Mouse (Mus musculus): ENCODE measurements around the gene Trit1. TPM values are rescaled to one million over a fixed set of nuclear protein-coding genes. Genes with fewer than 3 reads are reported as not detected.
A peak's percentile ranks its signal among the peaks of the same experiment; 100 is the strongest.
"Not testable (repeated sequence)": the region's sequence is repeated elsewhere in the genome, so short reads cannot be mapped to it uniquely, and the experiment has no call there.

Gene Trit1
- polyA plus RNA-seq, 1 experiment from 2014 or later, result 19.2 TPM

- Histone ChIP-seq H3K4me1 (no peaks in the 10 kb centered on the region; the same call in 1 of the 2 replicates), H3K27me3 (peaks cover 47% of the 10 kb centered on the region), H3K27ac (no peak overlapping the region), H3K4me3 (no peak overlapping the region), H3K4me2 (no peak overlapping the region), H3K36me3 (no peaks in the 10 kb centered on the region), H3K9ac (no peak overlapping the region), H3K9me3 (no peaks in the 10 kb centered on the region)
- no peak for ATAC-seq (ENCODE audit: borderline replicate concordance, extremely low read depth, low FRiP score, low TSS enrichment)
- 58% methylated on average over 3 of the region's 3 CpGs for WGBS
Measured at GRCm38 (mm10) chr4:122982537-122982936, 33.9 kb upstream of the Trit1 start.

DNA sequence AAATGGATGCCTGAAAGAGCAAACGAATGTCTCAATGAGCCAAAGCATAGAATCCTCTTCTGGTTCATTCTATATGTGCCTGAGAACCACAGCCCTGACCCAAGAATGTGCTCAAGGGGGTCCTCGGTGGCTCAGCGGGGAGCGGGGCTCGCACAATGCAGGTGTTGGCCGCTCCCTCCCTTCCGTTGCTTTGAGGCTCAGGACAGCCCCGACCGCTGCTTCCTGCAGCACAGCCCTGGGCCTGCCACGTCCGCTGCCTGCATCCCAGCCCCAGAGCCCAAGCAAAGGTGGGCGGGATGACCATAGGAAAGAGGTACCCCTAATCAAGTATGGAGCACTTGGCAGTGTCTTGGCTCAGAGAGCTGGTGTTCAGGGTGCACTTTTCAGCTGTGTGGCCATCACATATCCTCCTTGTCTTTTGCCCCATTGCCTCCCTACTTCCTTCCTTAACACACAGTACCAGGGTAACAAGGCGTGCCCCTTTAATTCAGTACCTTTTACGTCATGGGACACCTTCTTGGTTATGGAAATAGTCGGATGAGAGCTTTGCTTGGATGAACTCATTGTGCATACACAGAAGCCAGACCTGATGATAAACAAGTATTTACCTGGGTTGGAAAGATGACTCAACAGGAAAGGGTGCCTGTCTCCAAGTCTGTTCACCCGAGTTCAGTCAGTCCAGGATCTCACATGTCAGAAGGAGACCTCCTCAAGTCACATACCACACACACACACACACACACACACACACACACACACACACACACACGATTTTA, 32.7 kb upstream of the Trit1 start:
- ATAC-seq (ENCODE audit: borderline replicate concordance, extremely low read depth, low FRiP score, low TSS enrichment), result no peak
- H3K27me3 ChIP-seq, result peaks cover 48% of the 10 kb centered on the region
- no peak overlapping the region for H3K4me3 ChIP-seq
- 15% methylated on average over 17 of the region's 17 CpGs for WGBS
- H3K36me3 ChIP-seq, result no peaks in the 10 kb centered on the region
- no peak overlapping the region for H3K9ac ChIP-seq
- H3K9me3 ChIP-seq, result no peaks in the 10 kb centered on the region
- no peaks in the 10 kb centered on the region; the same call in 1 of the 2 replicates for H3K4me1 ChIP-seq
- H3K27ac ChIP-seq, result no peak overlapping the region
- H3K4me2 ChIP-seq, result peak overlapping the region; percentile 28; the same call in 1 of the 2 replicates

DNA sequence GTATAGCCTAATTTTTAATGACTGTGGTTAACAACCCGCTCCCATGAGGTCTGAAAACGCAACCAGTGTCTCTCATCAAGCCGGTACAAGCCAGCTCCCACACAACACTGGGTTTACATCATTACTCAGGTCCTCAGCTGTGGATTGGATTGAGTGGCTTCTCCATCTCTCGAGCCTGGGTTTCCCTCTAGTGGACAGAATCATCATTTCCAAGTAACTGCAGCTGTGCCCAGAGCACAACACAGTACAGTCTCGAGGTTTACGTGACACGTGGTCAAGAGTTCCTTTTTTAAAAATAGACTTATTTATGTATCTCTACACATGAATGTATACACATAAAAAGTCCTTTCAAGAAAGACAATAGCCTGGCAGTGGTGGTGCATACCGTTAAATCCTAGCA, 31.3 kb upstream of the Trit1 start:
- 31% methylated on average over 8 of the region's 8 CpGs for WGBS
- no peak overlapping the region for H3K9ac ChIP-seq
- H3K4me2 ChIP-seq, result no peak overlapping the region
- no peak overlapping the region for H3K4me3 ChIP-seq
- peak; percentile 85; the same call in 1 of the 2 replicates for ATAC-seq (ENCODE audit: borderline replicate concordance, extremely low read depth, low FRiP score, low TSS enrichment)
- peaks cover 43% of the 10 kb centered on the region for H3K27me3 ChIP-seq
- no peak overlapping the region for H3K27ac ChIP-seq
- H3K36me3 ChIP-seq, result no peaks in the 10 kb centered on the region
- H3K4me1 ChIP-seq, result no peaks in the 10 kb centered on the region; the same call in 1 of the 2 replicates
- no peaks in the 10 kb centered on the region for H3K9me3 ChIP-seq

DNA sequence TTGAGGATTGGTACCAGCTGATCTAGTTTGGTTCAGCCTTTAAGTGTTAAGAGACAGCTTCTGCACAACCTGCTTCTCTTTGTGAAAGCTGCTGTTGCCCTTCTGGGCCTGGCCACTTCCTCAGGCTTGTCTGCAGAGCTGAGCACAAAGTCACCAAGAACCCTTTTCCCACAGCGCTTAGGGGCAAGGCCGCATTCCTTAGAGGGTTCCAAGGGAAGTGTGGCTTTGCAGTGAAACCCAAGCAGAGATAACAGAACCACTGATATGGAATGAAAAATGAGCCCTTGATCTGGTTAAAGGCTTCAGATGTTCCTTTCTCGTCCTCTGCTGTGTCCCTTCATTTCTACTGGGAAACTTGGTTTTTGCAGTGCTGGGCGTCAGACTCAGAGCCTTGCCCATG, 29.0 kb upstream of the Trit1 start:
- 50% methylated on average over 4 of the region's 4 CpGs for WGBS
- Histone ChIP-seq H3K27ac (no peak overlapping the region), H3K27me3 (peaks cover 32% of the 10 kb centered on the region), H3K9ac (no peak overlapping the region), H3K9me3 (no peaks in the 10 kb centered on the region), H3K4me1 (no peaks in the 10 kb centered on the region; the same call in 1 of the 2 replicates), H3K36me3 (no peaks in the 10 kb centered on the region), H3K4me2 (no peak overlapping the region), H3K4me3 (no peak overlapping the region)
- no peak for ATAC-seq (ENCODE audit: borderline replicate concordance, extremely low read depth, low FRiP score, low TSS enrichment)

DNA sequence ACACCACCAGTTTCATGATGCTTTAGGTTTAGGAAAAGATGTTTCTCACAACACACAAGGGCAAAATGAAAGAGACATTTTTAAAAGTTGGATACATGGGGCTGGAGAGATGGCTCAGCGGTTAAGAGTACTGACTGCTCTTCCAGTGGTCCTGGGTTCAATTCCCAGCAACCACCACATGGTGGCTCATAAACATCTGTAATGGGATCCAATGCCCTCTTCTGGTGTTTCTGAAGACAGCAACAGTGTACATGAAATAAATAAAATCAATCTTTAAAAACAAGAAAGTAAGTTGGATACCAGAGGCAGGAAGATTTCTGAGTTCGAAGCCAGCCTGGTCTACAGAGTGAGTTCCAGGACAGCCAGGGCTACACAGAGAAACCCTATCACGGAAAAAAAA, 28.4 kb upstream of the Trit1 start:
- ATAC-seq (ENCODE audit: borderline replicate concordance, extremely low read depth, low FRiP score, low TSS enrichment); H3K4me1 ChIP-seq; H3K36me3 ChIP-seq; H3K27ac ChIP-seq; H3K9me3 ChIP-seq; H3K9ac ChIP-seq; H3K4me3 ChIP-seq; H3K4me2 ChIP-seq: not testable (repeated sequence)
- peaks cover 27% of the 10 kb centered on the region for H3K27me3 ChIP-seq
- 51% methylated on average over 3 of the region's 3 CpGs for WGBS

GRCm38 (mm10) chr4:122991177-122991576, 25.2 kb upstream of the Trit1 start:
- H3K27me3 ChIP-seq, result peaks cover 17% of the 10 kb centered on the region; the same call in 1 of the 2 replicates
- H3K9me3 ChIP-seq, result no peaks in the 10 kb centered on the region
- H3K4me1 ChIP-seq, result no peaks in the 10 kb centered on the region; the same call in 1 of the 2 replicates
- H3K27ac ChIP-seq, result no peak overlapping the region
- H3K36me3 ChIP-seq, result no peaks in the 10 kb centered on the region
- no peak for ATAC-seq (ENCODE audit: borderline replicate concordance, extremely low read depth, low FRiP score, low TSS enrichment)
- no peak overlapping the region for H3K4me2 ChIP-seq
- no peak overlapping the region for H3K9ac ChIP-seq
- 60% methylated on average over 1 of the region's 1 CpGs for WGBS
- H3K4me3 ChIP-seq, result no peak overlapping the region

GRCm38 (mm10) chr4:122992276-122992675, 24.1 kb upstream of the Trit1 start:
- Histone ChIP-seq H3K4me2 (no peak overlapping the region), H3K27me3 (peaks cover 25% of the 10 kb centered on the region), H3K27ac (no peak overlapping the region), H3K36me3 (no peaks in the 10 kb centered on the region), H3K9ac (no peak overlapping the region), H3K4me3 (no peak overlapping the region), H3K4me1 (peaks cover 8% of the 10 kb centered on the region), H3K9me3 (no peaks in the 10 kb centered on the region)
- WGBS, result 41% methylated on average over 3 of the region's 3 CpGs
- ATAC-seq (ENCODE audit: borderline replicate concordance, extremely low read depth, low FRiP score, low TSS enrichment), result no peak

DNA sequence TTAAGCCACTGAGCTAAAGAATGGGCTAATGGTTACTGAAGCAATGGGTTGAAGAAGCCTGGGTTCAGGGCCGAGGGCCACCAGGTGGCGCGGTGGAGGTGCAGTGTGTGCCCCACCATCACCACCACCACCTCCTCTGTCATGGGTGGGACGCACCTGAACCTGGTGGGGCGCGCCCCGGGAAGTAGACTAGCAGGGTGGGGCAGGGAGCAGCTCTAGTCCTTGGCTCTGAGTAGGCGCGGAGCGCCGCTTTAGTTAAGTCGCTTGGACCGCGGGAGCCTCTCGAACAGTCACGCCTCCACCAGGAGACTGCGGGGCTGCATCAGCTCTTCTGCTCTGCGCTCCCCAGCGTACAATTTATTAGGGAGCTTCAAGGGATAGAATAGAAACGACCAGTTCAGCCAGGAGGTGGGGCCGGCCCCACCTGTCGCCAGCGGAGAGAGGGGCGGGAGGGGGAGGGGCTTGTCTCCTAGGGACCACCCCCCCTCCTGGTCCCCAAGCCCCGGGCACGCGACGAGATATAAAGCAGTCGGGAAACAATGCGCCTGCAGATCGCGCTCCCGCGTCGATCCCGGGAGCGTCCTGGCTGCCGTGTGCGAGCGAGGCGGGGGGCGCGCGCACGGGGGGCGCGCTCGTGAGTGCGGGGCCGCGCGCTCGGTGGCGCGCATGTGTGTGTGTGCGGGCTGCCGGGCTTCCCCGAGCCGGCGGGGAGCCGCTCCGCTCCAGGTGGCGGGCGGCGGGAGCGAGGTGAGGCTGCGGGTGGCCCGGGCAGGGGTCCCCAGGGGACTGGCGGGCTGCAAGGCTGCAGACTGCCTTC, 20.8 kb upstream of the Trit1 start, which contains the start of gene Mycl:
TSS of gene Mycl (plus strand) at position 249 of the 817 bp plus-strand sequence.
- peak within 1 kb of the TSS; percentile 52 for H3K27ac ChIP-seq
- under 1% methylated on average over 68 of the region's 69 CpGs for WGBS
- H3K27me3 ChIP-seq, result peaks cover 51% of the 10 kb centered on the region
- peak within 1 kb of the TSS; percentile 98 for H3K4me2 ChIP-seq
- H3K4me3 ChIP-seq, result peak within 1 kb of the TSS; percentile 63
- peak; percentile 70 for ATAC-seq (ENCODE audit: borderline replicate concordance, extremely low read depth, low FRiP score, low TSS enrichment)
- peak within 1 kb of the TSS; percentile 62 for H3K9ac ChIP-seq
- H3K4me1 ChIP-seq, result peaks cover 8% of the 10 kb centered on the region
- no peaks in the 10 kb centered on the region for H3K9me3 ChIP-seq
- H3K36me3 ChIP-seq, result no peaks in the 10 kb centered on the region

GRCm38 (mm10) chr4:122996221-122996617, 20.2 kb upstream of the Trit1 start:
- peak overlapping the region; percentile 63 for H3K4me3 ChIP-seq
- under 1% methylated on average over 32 of the region's 32 CpGs for WGBS
- H3K27me3 ChIP-seq, result peaks cover 51% of the 10 kb centered on the region
- no peaks in the 10 kb centered on the region for H3K36me3 ChIP-seq
- peak overlapping the region; percentile 98 for H3K4me2 ChIP-seq
- peaks cover 8% of the 10 kb centered on the region for H3K4me1 ChIP-seq
- peak; percentile 20; the same call in 1 of the 2 replicates for ATAC-seq (ENCODE audit: borderline replicate concordance, extremely low read depth, low FRiP score, low TSS enrichment)
- peak overlapping the region; percentile 52; the same call in 1 of the 2 replicates for H3K27ac ChIP-seq
- peak overlapping the region; percentile 62 for H3K9ac ChIP-seq
- no peaks in the 10 kb centered on the region for H3K9me3 ChIP-seq

DNA sequence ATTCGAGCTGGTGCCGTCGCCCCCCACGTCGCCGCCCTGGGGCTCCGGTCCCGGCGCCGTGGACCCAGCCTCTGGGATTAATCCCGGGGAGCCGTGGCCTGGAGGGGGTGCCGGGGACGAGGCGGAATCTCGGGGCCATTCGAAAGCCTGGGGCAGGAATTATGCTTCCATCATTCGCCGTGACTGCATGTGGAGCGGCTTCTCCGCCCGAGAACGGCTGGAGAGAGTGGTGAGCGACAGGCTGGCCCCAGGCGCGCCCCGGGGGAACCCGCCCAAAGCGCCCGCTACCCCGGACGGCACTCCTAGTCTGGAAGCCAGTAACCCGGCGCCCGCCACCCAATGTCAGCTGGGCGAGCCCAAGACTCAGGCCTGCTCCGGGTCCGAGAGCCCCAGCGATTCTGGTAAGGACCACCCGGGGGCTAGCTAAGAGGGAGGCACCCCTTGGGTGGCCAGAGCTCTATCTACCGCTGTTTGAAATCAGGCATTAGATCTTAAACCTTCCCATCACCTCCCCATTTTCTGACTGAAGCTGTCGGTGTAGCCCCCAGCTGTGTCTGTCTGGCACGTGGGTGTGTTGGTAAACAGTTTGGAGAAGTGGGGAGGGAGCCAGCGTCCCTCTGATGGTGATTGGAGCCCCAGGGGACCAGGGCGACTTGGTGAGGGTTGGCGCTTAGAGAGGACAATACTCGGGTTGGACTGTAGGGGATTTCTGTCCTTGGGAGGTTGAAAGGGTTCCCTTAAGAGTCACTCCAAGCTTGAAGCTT, 19.6 kb upstream of the Trit1 start:
- Histone ChIP-seq H3K9ac (peak overlapping the region; percentile 62), H3K4me2 (peak overlapping the region; percentile 98), H3K27me3 (peaks cover 51% of the 10 kb centered on the region), H3K9me3 (no peaks in the 10 kb centered on the region), H3K27ac (peak overlapping the region; percentile 52), H3K4me3 (peak overlapping the region; percentile 63), H3K4me1 (peaks cover 8% of the 10 kb centered on the region), H3K36me3 (no peaks in the 10 kb centered on the region)
- ATAC-seq (ENCODE audit: borderline replicate concordance, extremely low read depth, low FRiP score, low TSS enrichment), result peak; percentile 47
- WGBS, result 1% methylated on average over 47 of the region's 47 CpGs

DNA sequence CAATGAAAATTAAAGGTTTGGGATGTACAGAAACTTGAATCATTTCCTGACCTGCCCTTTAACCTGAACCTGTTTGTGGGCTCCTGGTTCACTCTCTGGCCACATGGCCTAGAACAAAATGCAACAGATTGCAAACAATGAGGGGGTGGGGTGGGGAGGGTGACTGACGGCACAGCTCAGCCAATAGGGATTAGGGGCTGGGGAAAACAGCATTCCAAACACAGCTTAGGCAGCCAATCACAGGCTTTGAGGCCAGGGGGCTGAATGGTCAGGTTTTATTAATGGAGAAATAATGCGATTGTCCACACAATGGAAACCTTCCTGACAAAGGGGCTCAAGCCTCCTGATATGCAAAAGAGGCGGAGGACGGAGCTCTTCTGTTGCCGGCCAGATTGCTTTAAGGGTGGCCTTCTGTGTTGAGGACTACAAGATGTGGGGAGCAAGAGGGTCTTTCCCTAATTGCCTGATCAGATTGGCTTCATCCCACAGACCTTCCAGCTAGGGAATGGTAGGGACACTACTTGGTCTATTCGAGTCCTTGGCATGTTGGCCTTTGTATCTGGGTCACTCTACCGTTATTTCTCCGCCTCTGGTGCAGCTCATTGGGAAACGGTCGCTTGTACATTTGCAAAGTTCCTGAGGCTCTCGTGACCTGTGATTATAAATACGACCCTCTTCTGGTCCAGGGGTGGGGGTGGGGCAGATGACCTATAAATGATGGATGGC, 17.7 kb upstream of the Trit1 start:
- peak overlapping the region; percentile 28; the same call in 1 of the 2 replicates for H3K4me2 ChIP-seq
- 30% methylated on average over 12 of the region's 12 CpGs for WGBS

More for the DNA sequence above, 17.7 kb upstream of the Trit1 start:
- Histone ChIP-seq H3K9me3 (no peaks in the 10 kb centered on the region), H3K4me1 (peaks cover 8% of the 10 kb centered on the region), H3K27me3 (peaks cover 51% of the 10 kb centered on the region), H3K36me3 (no peaks in the 10 kb centered on the region), H3K4me3 (0 out of 2 replicates have a peak overlapping the region, but pooled peaks have one; percentile 63), H3K27ac (no peak overlapping the region), H3K9ac (no peak overlapping the region)
- no peak for ATAC-seq (ENCODE audit: borderline replicate concordance, extremely low read depth, low FRiP score, low TSS enrichment)

All from lung, embryonic 15.5 days (tissue).